Comparison of ENCODE assay signal across 15 mouse cellular contexts in genomic region chr9:72894796-72895352, GRCm38 (mm10). TPM values are rescaled to one million over a fixed set of nuclear protein-coding genes. Genes with fewer than 3 reads are reported as not detected.
A peak's percentile ranks its signal among the peaks of the same experiment; 100 is the strongest.
DNase-seq lines count a peak whose midpoint lies in the region; ATAC-seq and TF ChIP-seq lines count a peak whose summit lies in the region.
"Had no signal": no experiment of that assay in that cellular context is flagged by ENCODE, and none has a peak within 500 bp of the region (broad histone marks: within the 10 kb centered on the region; RNA-seq: fewer than 3 reads in every experiment).

No protein-coding gene starts in this region.

- in situ Hi-C loops in Patski (cut with MboI; ENCODE audit: low pct_unique_long_range_greater_than_20kb), result no loop called here

- CTCF ChIA-PET in Patski (lab: Charles Lee), result interaction anchor here (0.8 to 0.9 kb wide), 2 partner anchors 11 to 13 kb away, joined by 3 read pairs; no protein-coding TSS in a partner anchor

- no peaks in the 10 kb centered on the region for H3K27me3 ChIP-seq in intestine, postnatal 0 days (replicated peaks; ENCODE audit: control insufficient read depth, insufficient read depth, low read length)
- no peaks in the 10 kb centered on the region for H3K27me3 ChIP-seq in intestine, embryonic 16.5 days (replicated peaks; ENCODE audit: control insufficient read depth, insufficient read depth, low read length)
- H3K27me3 ChIP-seq in midbrain, postnatal 0 days (ENCODE audit: insufficient read depth, low read length), result no peaks in the 10 kb centered on the region
- no peaks in the 10 kb centered on the region for H3K27me3 ChIP-seq in midbrain, embryonic 14.5 days (ENCODE audit: control insufficient read depth, insufficient read depth, low read length)
- no peaks in the 10 kb centered on the region for H3K27me3 ChIP-seq in Patski
- H3K27me3 ChIP-seq: forebrain, embryonic 13.5 days; hindbrain, embryonic 15.5 days; liver, embryonic 13.5 days; midbrain, embryonic 13.5 days had no signal

- TF ChIP-seq CTCF in intestine, postnatal 0 days (IDR thresholded peaks at IDR 0.05; ENCODE audit: low read depth), result peak; percentile 32; the same call in 1 of the 2 replicates
- peak; percentile 18; the same call in 1 of the 2 replicates for TF ChIP-seq CTCF in midbrain, postnatal 0 days (IDR thresholded peaks at IDR 0.05)
- peak; percentile 53 for TF ChIP-seq CTCF in Patski (IDR thresholded peaks at IDR 0.05)

- no peak for ATAC-seq in intestine, postnatal 0 days
- ATAC-seq in intestine, embryonic 16.5 days, result no peak
- no peak for ATAC-seq in midbrain, postnatal 0 days (ENCODE audit: low FRiP score)
- ATAC-seq in midbrain, embryonic 14.5 days (ENCODE audit: low FRiP score, low TSS enrichment), result no peak
- no peak for ATAC-seq in Patski
- ATAC-seq: forebrain, embryonic 13.5 days; midbrain, embryonic 13.5 days had no signal

- H3K4me1 ChIP-seq in intestine, postnatal 0 days (replicated peaks; ENCODE audit: control insufficient read depth, insufficient read depth, low read length), result no peaks in the 10 kb centered on the region
- H3K4me1 ChIP-seq in intestine, embryonic 16.5 days (ENCODE audit: control insufficient read depth, insufficient read depth, low read length), result no peaks in the 10 kb centered on the region
- H3K4me1 ChIP-seq in midbrain, postnatal 0 days (ENCODE audit: insufficient read depth, low read length), result no peaks in the 10 kb centered on the region
- no peaks in the 10 kb centered on the region for H3K4me1 ChIP-seq in midbrain, embryonic 14.5 days (ENCODE audit: control insufficient read depth, insufficient read depth, low read length)
- H3K4me1 ChIP-seq: forebrain, embryonic 13.5 days; hindbrain, embryonic 15.5 days; liver, embryonic 13.5 days; midbrain, embryonic 13.5 days had no signal

- no peaks in the 10 kb centered on the region for H3K9me3 ChIP-seq in intestine, postnatal 0 days (ENCODE audit: control insufficient read depth)
- no peaks in the 10 kb centered on the region for H3K9me3 ChIP-seq in intestine, embryonic 16.5 days (ENCODE audit: control insufficient read depth, low read length)
- no peaks in the 10 kb centered on the region for H3K9me3 ChIP-seq in midbrain, postnatal 0 days (ENCODE audit: low read length)
- no peaks in the 10 kb centered on the region for H3K9me3 ChIP-seq in midbrain, embryonic 14.5 days (ENCODE audit: control insufficient read depth, low read length)
- H3K9me3 ChIP-seq: forebrain, embryonic 13.5 days; hindbrain, embryonic 15.5 days; liver, embryonic 13.5 days; midbrain, embryonic 13.5 days had no signal

- H3K4me3 ChIP-seq in intestine, postnatal 0 days (ENCODE audit: low read depth, low read length), result no peak overlapping the region
- H3K4me3 ChIP-seq in intestine, embryonic 16.5 days (ENCODE audit: low read length), result no peak overlapping the region
- H3K4me3 ChIP-seq in midbrain, postnatal 0 days (ENCODE audit: low read depth, low read length), result no peak overlapping the region
- no peak overlapping the region for H3K4me3 ChIP-seq in midbrain, embryonic 14.5 days (replicated peaks; ENCODE audit: low read depth, low read length)
- H3K4me3 ChIP-seq: forebrain, embryonic 13.5 days; hindbrain, embryonic 15.5 days; liver, embryonic 13.5 days; midbrain, embryonic 13.5 days had no signal

- DNase-seq in midbrain, postnatal 0 days (ENCODE audit: low spot score), result no peak
- DNase-seq in midbrain, embryonic 14.5 days, result no peak
- no peak for DNase-seq in Patski (ENCODE audit: low read depth, low spot score)
- DNase-seq in spleen, adult 18-20 months, result no peak
- no peak for DNase-seq in cerebellum, adult 8-10 months
- DNase-seq: adrenal gland, adult 8-10 months; cerebellum, adult 9-10 months; liver, embryonic 13.5 days; lung, postnatal 4 days; thymus, postnatal 36 days had no signal

- H3K36me3 ChIP-seq in intestine, postnatal 0 days (ENCODE audit: control insufficient read depth, insufficient read depth), result no peaks in the 10 kb centered on the region
- no peaks in the 10 kb centered on the region for H3K36me3 ChIP-seq in intestine, embryonic 16.5 days (ENCODE audit: control insufficient read depth, insufficient read depth, low read length)
- no peaks in the 10 kb centered on the region for H3K36me3 ChIP-seq in midbrain, postnatal 0 days (ENCODE audit: insufficient read depth, low read length)
- H3K36me3 ChIP-seq in midbrain, embryonic 14.5 days (ENCODE audit: control insufficient read depth, insufficient read depth, low read length), result no peaks in the 10 kb centered on the region
- H3K36me3 ChIP-seq: hindbrain, embryonic 15.5 days; liver, embryonic 13.5 days had no signal

- H3K4me2 ChIP-seq in intestine, postnatal 0 days (replicated peaks; ENCODE audit: low read depth), result no peak overlapping the region
- no peak overlapping the region for H3K4me2 ChIP-seq in intestine, embryonic 16.5 days (ENCODE audit: low read depth, low read length)
- H3K4me2 ChIP-seq in midbrain, postnatal 0 days (ENCODE audit: low read depth, low read length, poor library complexity, severe bottlenecking), result no peak overlapping the region
- no peak overlapping the region for H3K4me2 ChIP-seq in midbrain, embryonic 14.5 days (ENCODE audit: low read length)
- H3K4me2 ChIP-seq: forebrain, embryonic 13.5 days; hindbrain, embryonic 15.5 days; liver, embryonic 13.5 days; midbrain, embryonic 13.5 days had no signal

- 94% methylated on average over 6 of the region's 6 CpGs for WGBS in intestine, postnatal 0 days
- WGBS in intestine, embryonic 16.5 days, result 93% methylated on average over 6 of the region's 6 CpGs
- WGBS in midbrain, postnatal 0 days, result 93% methylated on average over 6 of the region's 6 CpGs
- WGBS in midbrain, embryonic 14.5 days, result 96% methylated on average over 6 of the region's 6 CpGs

- POLR2A ChIA-PET in Patski (lab: Charles Lee), result no interaction called here

- no peak overlapping the region for H3K27ac ChIP-seq in intestine, postnatal 0 days (ENCODE audit: low read depth, low read length)
- H3K27ac ChIP-seq in intestine, embryonic 16.5 days (ENCODE audit: low read length), result no peak overlapping the region
- no peak overlapping the region for H3K27ac ChIP-seq in midbrain, postnatal 0 days (ENCODE audit: low read depth, low read length)
- H3K27ac ChIP-seq in midbrain, embryonic 14.5 days (replicated peaks; ENCODE audit: low read depth, low read length), result no peak overlapping the region
- H3K27ac ChIP-seq: forebrain, embryonic 13.5 days; hindbrain, embryonic 15.5 days; liver, embryonic 13.5 days; midbrain, embryonic 13.5 days had no signal

- H3K9ac ChIP-seq in intestine, postnatal 0 days (ENCODE audit: low read depth, low read length), result no peak overlapping the region
- no peak overlapping the region for H3K9ac ChIP-seq in intestine, embryonic 16.5 days (ENCODE audit: low read depth, low read length)
- H3K9ac ChIP-seq in midbrain, postnatal 0 days (replicated peaks; ENCODE audit: low read length, poor library complexity, severe bottlenecking), result no peak overlapping the region
- H3K9ac ChIP-seq in midbrain, embryonic 14.5 days (replicated peaks; ENCODE audit: low read length), result no peak overlapping the region
- H3K9ac ChIP-seq: forebrain, embryonic 13.5 days; hindbrain, embryonic 15.5 days; liver, embryonic 13.5 days; midbrain, embryonic 13.5 days had no signal

RNA-seq across cellular contexts. Expression of gene Pygo1, which starts 30.6 kb away (rescaled TPM):
- polyA plus RNA-seq in intestine, postnatal 0 days (2015; fragmentation: Nextera tagmentation; extraction: Ambion mirVana), result 0.90 TPM in 2 replicates
- polyA plus RNA-seq in intestine, embryonic 16.5 days (2015; fragmentation: Nextera tagmentation; extraction: Ambion mirVana), result 1.5 and 1.7 TPM in 2 replicates
- total RNA-seq in midbrain, postnatal 0 days (2014; rRNA removed), result 40.1 and 45.9 TPM in 2 replicates
- polyA plus RNA-seq in midbrain, postnatal 0 days (2015; fragmentation: Nextera tagmentation; extraction: Ambion mirVana), result 8.3 and 9.3 TPM in 2 replicates
- polyA plus RNA-seq in midbrain, embryonic 14.5 days (2014; fragmentation: Nextera tagmentation; extraction: Ambion mirVana), result 15.5 and 16.3 TPM in 2 replicates
- polyA plus RNA-seq in Patski (2021), result 8.4 TPM
